Mouse (Mus musculus) adrenal gland, postnatal 14 days (tissue): Measurements from ENCODE around the gene Itga10. TPM values are rescaled to one million over a fixed set of nuclear protein-coding genes. Genes with fewer than 3 reads are reported as not detected.

Experiments used
- total RNA-seq: library from RNA; stranded (reverse); gene quantifications from 2 replicates; pipeline ENCODE4 v1.2.3, GENCODE M21; 2021

Gene Itga10
- total RNA-seq, 1 experiment from 2014 or later: 1.6 TPM

Other genes starting within 250 kb of the Itga10 start
- not detected in 2 replicates for gene BC107364, start 193.3 kb upstream of the Itga10 start, total RNA-seq
- gene Hfe2, start 120.4 kb upstream of the Itga10 start, total RNA-seq: 6.9 TPM in 1 of 2 replicates, not detected in the other
- 479 and 772 TPM in 2 replicates for gene Txnip, start 87.6 kb upstream of the Itga10 start, total RNA-seq
- not detected in 2 replicates for gene Gm16253, start 68.6 kb upstream of the Itga10 start, total RNA-seq
- gene Polr3gl, start 51.4 kb upstream of the Itga10 start, total RNA-seq: 35.0 and 36.1 TPM in 2 replicates
- gene Ankrd34a, start 48.9 kb upstream of the Itga10 start, total RNA-seq: 0.49 and 0.70 TPM in 2 replicates
- 29.1 and 29.6 TPM in 2 replicates for gene Lix1l, start 44.4 kb upstream of the Itga10 start, total RNA-seq
- gene Rbm8a, start 15.7 kb upstream of the Itga10 start, total RNA-seq: 95.0 and 98.6 TPM in 2 replicates
- gene Pex11b, start 10.2 kb upstream of the Itga10 start, total RNA-seq: 43.6 and 45.6 TPM in 2 replicates
- gene Gm42957, start 10.1 kb upstream of the Itga10 start, total RNA-seq: 0.19 and 0.34 TPM in 2 replicates
- 1.7 and 2.9 TPM in 2 replicates for gene Ankrd35, start 24.5 kb downstream of the Itga10 start, total RNA-seq
- gene Pias3, start 50.8 kb downstream of the Itga10 start, total RNA-seq: 21.3 and 31.9 TPM in 2 replicates
- 3.6 and 4.1 TPM in 2 replicates for gene Nudt17, start 63.0 kb downstream of the Itga10 start, total RNA-seq
- 26.4 and 33.4 TPM in 2 replicates for gene Polr3c, start 82.0 kb downstream of the Itga10 start, total RNA-seq
- gene Rnf115, start 82.1 kb downstream of the Itga10 start, total RNA-seq: 33.5 and 34.2 TPM in 2 replicates
- gene Pdzk1, start 183.7 kb downstream of the Itga10 start, total RNA-seq: 0.26 and 4.2 TPM in 2 replicates
- gene Cd160, start 183.8 kb downstream of the Itga10 start, total RNA-seq: not detected in 2 replicates